Mouse (Mus musculus): Measurements from ENCODE around the gene Hlcs.

Hlcs gene

DNA sequence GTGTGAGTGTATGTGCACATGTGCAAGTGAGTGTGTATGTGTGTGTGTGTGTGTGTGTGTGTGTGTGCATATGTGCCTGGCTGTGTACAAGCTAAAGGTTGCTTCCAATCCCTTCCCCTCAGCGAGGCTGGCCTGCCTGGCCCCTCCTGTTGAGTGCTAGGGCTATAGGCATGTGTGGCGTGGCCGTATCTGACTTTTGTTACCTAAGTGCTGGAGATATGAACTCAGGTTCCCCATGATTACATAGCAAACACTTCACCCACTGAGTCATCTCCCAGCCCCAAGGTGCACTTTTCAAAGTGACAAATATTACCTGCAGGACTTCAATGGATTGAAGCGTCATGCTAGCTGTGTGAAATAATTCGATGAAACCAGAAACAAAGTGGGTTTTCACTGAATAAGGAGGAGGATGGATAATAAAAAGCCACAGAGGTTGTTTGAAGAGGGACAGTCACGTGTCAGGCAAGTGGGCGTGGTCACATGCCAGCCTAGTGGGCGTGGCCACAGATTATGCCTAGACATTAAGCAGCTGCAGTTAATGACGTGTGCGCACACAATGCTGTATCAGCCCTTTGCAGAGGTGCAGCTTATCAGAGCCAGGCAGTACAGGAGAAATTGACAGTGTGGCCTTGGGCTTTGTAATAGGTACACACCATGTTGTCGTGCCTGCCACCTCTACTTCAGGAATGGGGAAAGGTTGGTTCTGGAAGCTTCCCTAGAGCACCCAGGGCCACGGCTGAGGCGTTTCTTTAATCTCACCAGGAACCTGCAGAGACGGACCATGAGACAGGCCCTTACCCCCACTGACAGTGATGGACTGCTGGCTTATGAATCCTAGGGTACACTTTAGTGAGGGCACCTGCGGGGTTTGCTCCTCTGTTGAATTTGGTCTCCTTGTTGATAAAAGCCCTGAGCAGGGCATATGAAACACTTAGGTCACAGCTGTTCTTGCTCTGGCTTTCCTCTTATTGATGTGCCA lies 163.0 kb downstream of the Hlcs start:
- no peak for DNase-seq

DNA sequence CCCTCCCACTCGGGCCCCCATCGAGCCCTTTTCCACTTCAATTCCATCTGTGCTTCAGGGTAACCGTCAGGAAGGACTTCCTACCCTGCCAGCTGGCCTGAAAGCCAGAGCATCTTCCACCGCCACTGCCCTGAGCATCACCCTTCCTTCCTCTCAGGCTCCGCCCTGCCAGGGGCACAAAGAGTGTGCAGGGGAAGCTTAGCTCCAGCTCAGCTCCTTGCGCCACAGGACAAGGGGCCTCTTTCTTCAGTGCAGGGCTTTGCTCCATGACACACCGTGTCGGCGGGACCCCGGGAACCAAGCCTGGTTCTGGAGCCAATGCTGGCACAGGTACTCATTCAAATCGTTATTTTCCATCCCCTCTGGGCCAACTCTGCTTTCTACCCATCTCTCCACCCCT lies 165.2 kb downstream of the Hlcs start:
- peak; percentile 6 to 8 for DNase-seq

DNA sequence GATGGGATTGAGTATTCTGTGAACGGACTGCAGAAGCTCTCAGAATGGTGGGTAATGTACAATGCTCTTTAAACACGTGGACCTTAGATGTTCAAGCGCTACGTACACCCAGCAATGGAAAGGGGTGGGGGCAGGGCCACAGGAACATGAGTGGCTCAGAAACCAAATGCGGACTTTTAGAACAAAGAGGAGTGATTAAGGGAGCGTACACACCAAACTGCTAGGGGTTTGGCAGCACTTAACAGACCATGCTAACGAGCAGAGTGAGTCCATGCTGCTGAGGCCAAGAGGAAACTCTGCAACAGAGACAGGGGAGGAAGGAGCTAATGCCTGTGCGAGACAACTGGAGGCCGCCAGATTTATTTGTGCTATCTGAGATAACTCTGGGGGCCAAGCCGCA lies 170.0 kb downstream of the Hlcs start:
- DNase-seq: no peak

DNA sequence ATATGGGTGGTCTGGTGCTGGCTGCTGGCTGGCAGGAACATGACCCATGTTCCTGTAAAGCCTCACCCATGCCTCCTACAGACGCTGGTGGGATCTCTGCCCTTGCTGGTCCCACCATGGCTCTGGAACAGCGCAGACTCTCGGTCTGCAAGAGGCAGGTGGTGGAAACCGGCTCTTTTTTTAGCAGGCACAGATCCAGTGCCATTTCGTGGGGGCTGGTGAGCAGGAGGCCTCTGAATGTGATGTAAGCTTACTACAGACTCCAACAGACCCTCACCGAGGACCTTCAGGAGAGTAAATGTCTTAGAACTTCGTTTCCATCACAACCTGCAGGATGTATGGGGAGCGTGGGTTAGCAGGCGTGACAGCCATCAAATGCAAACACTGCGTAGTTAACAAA lies 172.6 kb downstream of the Hlcs start:
- DNase-seq: no peak

DNA sequence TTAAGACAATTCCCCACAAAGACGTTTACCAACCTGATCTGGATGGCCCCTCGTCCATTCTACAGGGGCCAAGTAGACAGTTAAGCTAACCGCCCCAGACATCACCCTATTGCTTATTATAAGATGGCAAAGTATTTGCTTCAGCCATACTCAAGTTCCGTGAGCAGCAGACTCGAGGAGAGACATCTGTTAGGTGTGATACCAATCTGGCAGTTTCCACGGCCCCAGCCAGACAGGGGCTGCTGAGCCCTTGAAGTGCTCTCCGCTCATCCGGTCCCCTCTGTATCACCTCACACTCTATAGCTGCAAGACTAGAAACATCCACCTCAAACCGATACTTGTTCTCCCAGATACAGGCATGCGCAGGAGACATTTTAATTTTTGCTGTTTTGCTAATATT lies 179.2 kb downstream of the Hlcs start:
- DNase-seq: no peak

DNA sequence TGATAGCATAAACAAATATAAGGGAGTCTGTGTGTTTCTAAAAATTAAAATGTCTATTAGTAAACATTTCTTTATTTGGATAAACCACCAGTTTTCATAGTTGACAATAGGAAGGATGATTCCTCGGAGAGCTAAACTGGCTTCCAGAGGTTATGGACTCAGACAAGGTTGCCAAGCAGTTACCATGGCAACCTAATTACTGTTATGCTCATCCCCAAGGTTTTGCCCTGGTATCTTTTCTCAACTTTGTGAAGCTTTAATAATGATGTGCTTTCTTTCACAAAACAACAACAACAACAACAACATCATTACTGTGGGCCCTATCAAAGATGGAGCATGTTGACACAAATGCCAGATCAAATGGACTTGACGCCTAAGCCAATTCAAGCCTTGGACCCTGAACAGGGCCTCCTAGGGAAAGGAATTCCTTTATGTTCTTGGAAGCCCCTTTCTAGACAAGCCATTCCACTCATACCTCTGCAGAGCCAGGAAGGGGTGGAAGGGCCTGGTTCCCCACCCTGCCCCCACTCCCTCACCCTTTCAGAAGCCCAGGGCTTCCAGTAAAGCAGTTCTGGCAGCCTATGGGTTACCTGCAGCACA lies 185.0 kb downstream of the Hlcs start:
- DNase-seq: no peak

GRCm38 (mm10) chr16:94126200-94126599 lies 187.2 kb downstream of the Hlcs start:
- DNase-seq: no peak

DNA sequence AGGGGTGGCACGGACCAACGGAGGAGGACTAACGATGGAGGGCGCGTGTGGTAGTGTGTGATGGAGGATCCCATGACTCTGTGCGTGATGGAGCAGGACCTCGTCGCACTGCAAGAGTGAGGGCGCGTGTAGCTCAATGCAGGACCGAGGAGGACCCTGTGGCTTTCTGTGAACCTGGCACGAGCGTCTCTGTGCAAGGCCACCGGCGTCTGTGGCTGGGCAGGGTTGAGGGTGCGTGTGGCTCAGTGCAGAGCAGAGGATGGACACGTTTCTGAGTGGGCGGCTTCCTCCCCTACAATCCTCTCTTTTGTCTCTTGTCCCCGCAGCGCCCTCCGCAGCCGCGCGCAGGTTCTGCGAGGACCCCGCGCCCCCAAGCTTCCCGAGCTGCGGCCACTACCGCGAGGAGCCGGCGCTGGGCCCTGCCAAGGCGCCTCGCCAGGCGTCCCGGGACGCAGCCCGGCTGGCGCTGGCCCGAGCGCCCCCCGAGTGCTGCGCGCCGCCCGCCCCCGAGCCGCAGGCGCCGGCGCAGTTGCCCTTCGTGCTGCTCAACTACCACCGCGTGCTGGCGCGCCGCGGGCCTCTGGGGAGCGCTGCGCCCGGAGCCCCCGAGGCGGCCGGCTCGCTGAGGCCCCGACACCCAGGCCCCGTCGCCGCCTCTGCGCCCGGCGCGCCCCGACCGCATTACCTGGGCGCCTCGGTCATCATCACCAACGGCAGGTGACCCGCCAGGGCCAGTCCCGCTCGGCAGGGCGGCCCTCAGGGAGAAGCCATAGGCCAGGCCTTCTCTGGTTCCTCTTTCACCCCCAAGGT lies 188.0 kb downstream of the Hlcs start:
- no peak for DNase-seq

GRCm38 (mm10) chr16:94123247-94123646 lies 190.1 kb downstream of the Hlcs start:
- peak; percentile 31 to 33 for DNase-seq

- no peak for DNase-seq
These were observed 191.0 kb downstream of the Hlcs start for GRCm38 (mm10) chr16:94122347-94122746.

DNA sequence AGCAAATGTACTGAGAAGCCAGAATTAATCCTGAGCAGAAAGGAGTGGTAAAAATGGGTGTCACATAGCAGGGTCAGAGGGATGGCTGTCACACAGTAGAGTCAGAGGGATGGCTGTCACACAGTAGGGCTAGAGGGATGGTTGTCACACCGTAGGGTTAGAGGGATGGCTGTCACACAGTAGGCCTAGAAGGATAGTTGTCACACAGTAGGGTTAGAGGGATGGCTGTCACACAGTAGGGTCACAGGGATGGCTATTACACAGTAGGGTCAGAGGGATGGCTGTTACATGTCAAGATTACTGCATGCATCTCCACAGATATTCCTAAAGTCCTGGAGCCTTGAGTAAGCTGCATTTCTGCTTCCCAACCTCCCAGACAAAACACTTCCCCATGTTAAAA lies 195.0 kb downstream of the Hlcs start:
- no peak for DNase-seq

DNA sequence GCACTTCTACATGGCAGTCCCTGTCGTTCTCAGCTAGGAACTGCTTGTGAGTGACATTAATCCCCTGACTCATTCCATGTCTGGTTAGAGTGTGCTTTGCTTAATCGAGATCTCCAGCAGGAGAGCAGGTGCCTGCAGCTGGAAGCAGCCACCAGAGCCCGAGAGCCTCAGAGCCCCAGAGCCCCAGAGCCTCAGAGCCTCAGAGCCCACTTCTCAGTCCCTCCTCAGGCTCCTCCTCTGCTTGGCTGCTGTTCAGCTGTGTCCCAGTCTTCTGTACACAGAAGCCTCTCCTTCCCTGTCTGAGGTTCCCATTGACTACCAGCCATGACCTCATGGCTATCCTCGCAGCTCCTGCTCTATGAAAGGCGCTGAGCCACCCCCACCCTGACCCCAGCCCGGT lies 196.0 kb downstream of the Hlcs start:
- no peak for DNase-seq

GRCm38 (mm10) chr16:94114693-94115092 lies 198.7 kb downstream of the Hlcs start:
- no peak for DNase-seq

- no peak for DNase-seq
These were observed 200.2 kb downstream of the Hlcs start for GRCm38 (mm10) chr16:94113160-94113559.

GRCm38 (mm10) chr16:94097724-94098455 lies 215.5 kb downstream of the Hlcs start:
- DNase-seq: peak in 1 of 2 experiments; percentile 52

DNA sequence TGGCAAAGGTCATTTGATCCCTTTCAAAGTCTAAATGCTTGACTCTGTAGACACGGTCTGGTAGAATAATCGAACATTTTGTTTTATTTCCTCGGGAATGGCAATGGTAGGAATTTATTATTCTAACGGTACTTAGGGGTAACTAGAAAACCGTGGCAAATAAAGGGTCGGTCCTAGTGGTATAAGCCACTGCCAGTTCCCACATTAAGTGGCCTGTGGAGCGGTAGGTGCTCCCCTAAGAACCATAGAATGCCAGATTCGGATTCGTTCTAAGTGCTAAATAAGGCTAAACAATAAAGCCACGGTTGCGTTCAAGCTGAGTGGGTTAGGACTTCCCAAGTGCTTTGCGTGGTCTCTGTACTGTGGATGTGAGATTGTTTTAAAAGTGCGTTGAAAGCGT lies 216.9 kb downstream of the Hlcs start:
- no peak for DNase-seq

GRCm38 (mm10) chr16:94095109-94095822 lies 218.1 kb downstream of the Hlcs start:
- DNase-seq: no peak

- DNase-seq: no peak
These were observed 218.9 kb downstream of the Hlcs start for GRCm38 (mm10) chr16:94094251-94095108.

- no peak for DNase-seq
These were observed 220.1 kb downstream of the Hlcs start for GRCm38 (mm10) chr16:94093151-94093863.

GRCm38 (mm10) chr16:94092511-94093150 lies 220.7 kb downstream of the Hlcs start:
- no peak for DNase-seq

Measured in kidney, adult 8-10 months (tissue).